Mouse (Mus musculus) embryo, embryonic 9.5 days (tissue): ENCODE measurements at regions not wholly inside any gene's neighbourhood (a gene's known extent, or its start where the extent isn't known, plus 50 kb on each side); places are given as distances from the start of the nearest gene placed in this dataset.

Source experiments
- DNase-seq: peaks from one replicate; pipeline ENCODE4 v3.0.0-alpha.2; 2017; ENCODE audit errors: extremely low spot score

- no peak for DNase-seq
These were observed 55.5 kb upstream of the Brd7 start for GRCm38 (mm10) chr8:88417307-88418095.

GRCm38 (mm10) chr8:88423264-88423663, 61.3 kb upstream of the Brd7 start:
- no peak for DNase-seq

- no peak for DNase-seq
These were observed 66.6 kb upstream of the Brd7 start for GRCm38 (mm10) chr8:88428560-88428959.

DNA sequence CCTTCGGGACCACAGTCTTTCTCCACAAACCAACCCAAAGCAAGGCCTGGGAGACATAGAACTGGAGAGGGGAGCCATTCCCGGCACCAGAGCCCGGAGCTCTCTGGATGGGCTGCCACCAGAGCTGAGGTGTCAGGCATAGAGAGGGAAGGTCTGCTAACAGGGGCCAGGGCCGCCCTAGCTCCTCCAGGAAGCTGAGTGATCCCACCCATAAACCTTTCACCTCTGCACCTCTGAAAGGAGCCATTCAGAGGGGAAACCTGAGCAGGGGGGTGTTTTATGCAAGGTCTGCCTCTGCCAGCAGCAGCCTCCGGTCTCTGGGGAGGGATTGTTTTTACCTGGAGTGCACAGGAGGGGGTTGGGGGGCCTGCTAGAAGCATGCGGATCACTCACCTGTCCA, 69.4 kb upstream of the Brd7 start:
- no peak for DNase-seq

DNA sequence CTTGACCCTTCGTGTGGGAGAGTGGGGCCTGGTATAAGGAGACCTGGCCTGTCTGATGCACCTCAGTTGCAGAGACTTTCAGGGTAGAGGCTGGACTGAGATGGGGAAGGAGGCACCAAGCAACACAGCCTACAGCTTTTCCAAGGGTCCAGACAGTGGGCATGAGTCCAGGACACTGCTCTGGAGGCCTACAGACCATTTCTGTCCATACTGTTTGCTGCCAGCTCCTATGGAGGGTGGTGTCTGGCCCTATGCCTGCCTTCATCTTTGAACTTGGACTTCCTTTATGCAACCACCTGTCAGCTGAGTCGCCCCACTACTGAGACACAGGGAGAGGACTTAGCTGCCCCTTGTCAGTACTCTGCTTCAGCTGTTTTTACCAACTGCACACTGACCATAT, 73.7 kb upstream of the Brd7 start:
- DNase-seq, result no peak

GRCm38 (mm10) chr8:88440219-88440618, 78.2 kb upstream of the Brd7 start:
- no peak for DNase-seq

- no peak for DNase-seq
These were observed 77.8 kb upstream of the Nkd1 start for GRCm38 (mm10) chr8:88443397-88443796.

DNA sequence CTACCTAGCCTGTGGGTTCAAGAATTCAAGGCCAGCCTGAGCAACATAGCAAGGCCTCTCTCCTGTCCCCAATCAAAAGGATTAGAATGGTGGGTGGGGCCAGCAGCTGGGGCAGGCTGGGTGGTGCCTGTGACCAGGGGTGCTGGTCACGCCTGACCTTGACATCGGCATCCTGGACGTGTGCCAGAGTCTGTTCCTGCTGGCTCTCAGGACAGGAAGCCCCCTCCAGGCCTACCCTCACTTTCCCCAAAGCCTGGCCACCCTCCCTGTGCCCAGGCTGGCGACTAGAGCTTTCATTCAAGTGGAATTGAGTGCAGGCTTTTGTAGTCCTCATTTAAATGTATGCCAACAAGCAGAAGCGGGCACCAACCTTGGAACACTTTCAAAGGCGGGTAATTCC, 73.7 kb upstream of the Nkd1 start:
- no peak for DNase-seq

GRCm38 (mm10) chr8:88447844-88448535, 73.2 kb upstream of the Nkd1 start:
- no peak for DNase-seq

DNA sequence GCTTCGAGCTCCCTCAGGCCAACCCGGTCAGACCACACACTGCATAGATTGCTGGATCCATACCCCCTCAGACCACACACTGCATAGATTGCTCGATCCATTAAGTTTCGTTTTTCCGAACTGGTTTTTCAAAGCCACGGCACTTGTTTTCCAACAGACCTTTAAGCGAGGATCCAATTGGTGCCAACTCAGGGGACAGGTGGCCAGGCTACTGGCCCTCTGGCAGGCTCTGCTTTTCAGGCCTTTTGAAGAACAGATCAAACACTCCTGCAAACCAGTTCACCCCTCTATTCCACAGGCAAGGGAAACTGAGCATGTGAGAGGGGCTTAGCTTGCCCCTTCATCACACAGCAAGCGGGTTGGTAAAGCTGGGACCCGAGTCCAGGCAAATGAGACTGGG, 72.2 kb upstream of the Nkd1 start:
- no peak for DNase-seq

- DNase-seq, result no peak
These were observed 71.6 kb upstream of the Nkd1 start for GRCm38 (mm10) chr8:88449534-88449933.

GRCm38 (mm10) chr8:88450864-88451657, 70.1 kb upstream of the Nkd1 start:
- DNase-seq, result peak; percentile 46

GRCm38 (mm10) chr8:88451658-88452500, 69.3 kb upstream of the Nkd1 start:
- peak; percentile 38 for DNase-seq

DNA sequence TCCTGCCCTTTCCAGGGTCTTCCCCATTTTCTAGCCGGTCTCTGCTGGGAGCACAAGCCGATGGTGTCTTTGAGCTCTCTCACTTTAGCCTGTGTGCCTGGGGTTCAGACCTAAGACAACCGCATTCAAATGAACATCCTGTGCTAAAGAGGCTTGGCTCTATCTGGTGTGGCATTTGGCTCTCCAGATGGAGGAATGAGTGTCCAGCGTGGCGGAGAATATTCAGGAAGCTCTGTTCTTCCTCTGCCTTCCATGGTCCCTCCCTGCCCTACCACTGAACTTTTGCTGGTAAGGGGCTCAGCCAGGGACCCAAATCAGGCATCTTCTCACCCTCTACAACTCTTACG, 68.7 kb upstream of the Nkd1 start:
- no peak for DNase-seq

DNA sequence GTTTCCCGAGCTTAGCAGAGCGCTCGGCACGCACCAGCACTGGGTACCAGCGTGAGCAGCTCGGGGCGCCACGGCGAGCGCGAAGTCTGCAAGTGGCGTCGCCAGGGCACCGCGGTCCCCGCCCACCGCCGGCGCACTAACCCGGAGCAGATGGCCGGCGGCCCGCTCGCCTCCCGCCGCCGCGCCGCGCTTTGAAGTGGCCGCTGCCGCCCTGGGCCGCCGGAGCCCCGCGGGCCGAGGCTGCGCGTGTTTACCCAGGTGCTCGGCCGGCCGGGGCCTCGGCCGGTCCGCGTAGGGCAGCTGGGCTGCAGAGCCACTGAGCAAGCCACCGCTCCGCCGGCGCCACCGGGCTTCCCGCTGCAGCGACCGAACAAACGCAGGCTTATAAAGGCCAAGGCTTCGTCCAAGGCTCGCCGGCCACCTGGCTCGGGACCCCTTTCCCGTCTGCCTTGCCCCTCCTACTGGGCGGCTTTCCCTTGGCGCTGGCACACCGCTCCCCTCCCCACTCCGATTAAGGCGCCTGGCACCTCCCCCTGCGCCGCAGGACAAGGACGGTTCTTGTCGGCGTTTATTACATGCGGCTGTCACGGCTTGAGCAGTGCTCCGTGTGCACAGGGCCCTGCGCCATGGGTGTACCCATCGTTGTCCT, 67.0 kb upstream of the Nkd1 start:
- peak; percentile 84 for DNase-seq

DNA sequence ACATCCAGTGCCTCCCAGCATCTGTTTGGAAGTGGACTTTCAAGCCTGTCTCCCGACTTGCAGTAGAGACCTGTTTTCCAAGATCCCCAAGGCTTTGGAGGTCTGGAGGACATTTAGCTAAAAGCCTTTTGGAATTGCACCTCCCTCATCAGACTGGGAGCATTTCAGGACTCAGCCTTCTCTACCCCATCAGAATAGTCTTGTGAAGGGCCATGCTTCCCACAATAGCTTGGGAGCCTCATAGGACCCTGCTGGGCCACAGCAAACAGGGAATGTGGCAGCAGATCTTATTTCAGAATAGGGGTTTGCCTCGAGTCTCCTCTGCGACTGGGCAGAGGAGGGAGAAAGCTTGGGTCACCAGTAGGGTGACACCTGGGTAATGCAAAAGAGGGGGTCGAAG, 66.2 kb upstream of the Nkd1 start:
- no peak for DNase-seq

- DNase-seq, result peak; percentile 81
These were observed 65.6 kb upstream of the Nkd1 start for GRCm38 (mm10) chr8:88455434-88456020.

- DNase-seq, result no peak
These were observed 62.0 kb upstream of the Nkd1 start for GRCm38 (mm10) chr8:88459197-88459596.

DNA sequence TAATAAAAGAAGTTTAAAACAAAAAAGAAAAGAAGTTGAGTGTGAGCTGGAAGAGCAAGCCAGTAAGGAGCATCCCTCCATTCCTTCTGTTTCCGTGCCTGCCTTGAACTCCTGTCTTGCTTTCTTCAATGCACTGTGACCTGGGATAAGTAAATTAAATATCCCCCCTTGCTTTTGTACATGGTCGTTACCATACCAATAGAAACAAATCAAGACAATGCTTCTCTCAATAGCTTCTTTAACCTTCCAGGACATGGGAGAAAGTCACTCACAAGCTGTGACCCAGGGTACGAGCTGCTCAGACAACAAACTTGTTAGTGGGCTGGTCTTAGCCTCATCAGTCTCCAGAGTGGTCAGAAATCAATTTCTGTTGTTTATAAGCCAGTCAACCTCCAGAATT, 53.4 kb upstream of the Nkd1 start:
- DNase-seq, result no peak

GRCm38 (mm10) chr8:88470931-88471455, 50.2 kb upstream of the Nkd1 start:
- DNase-seq, result no peak
